ENCODE assay signal across 15 mouse cellular contexts in the genomic region with DNA sequence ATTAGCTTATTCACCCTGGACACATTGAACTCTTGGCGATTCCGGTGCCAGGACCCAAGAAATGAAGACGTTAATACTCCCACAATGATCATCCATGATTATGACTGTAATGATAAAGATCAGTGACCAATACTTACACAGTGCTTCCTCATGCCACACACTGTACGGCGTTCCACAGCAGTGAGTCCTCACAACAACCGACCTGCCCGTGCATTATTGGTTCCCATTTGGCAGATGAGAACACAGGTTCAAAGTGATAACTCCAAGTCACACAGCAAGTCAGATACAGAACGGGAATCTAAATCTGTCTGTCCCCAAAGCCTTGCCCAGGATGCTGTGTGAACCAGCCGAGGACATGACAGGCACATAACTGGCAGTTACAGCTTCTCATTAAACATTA.
"Had no signal": no experiment of that assay in that cellular context is flagged by ENCODE, and none has a peak within 500 bp of the region (broad histone marks: within the 10 kb centered on the region; RNA-seq: fewer than 3 reads in every experiment).

No protein-coding gene starts in this region.

- H3K4me2 ChIP-seq: lung, embryonic 14.5 days; midbrain, embryonic 11.5 days; midbrain, embryonic 13.5 days; midbrain, embryonic 15.5 days; neural tube, embryonic 12.5 days had no signal

- ATAC-seq: midbrain, embryonic 13.5 days; midbrain, embryonic 15.5 days had no signal

- H3K4me3 ChIP-seq: megakaryocyte, embryonic 14.5 days; midbrain, embryonic 13.5 days; midbrain, embryonic 15.5 days; neural tube, embryonic 12.5 days had no signal

- H3K27ac ChIP-seq: macrophage; midbrain, embryonic 13.5 days; midbrain, embryonic 15.5 days; neural tube, embryonic 12.5 days had no signal

- H3K27me3 ChIP-seq: megakaryocyte, embryonic 14.5 days; midbrain, embryonic 13.5 days; midbrain, embryonic 15.5 days; neural tube, embryonic 12.5 days had no signal

- DNase-seq: lung, adult 18-20 months; lung, embryonic 14.5 days; lung, postnatal 14 days; lung, postnatal 36 days; right cerebral cortex, postnatal 14 days; spleen, adult 18-20 months; thymus, adult 2 months; thymus, postnatal 25 days; thymus, postnatal 4 days had no signal

- H3K4me1 ChIP-seq: midbrain, embryonic 13.5 days; midbrain, embryonic 15.5 days; neural tube, embryonic 12.5 days had no signal

- H3K9me3 ChIP-seq: megakaryocyte, embryonic 14.5 days; midbrain, embryonic 13.5 days; midbrain, embryonic 15.5 days; neural tube, embryonic 12.5 days had no signal

- H3K9ac ChIP-seq: lung, embryonic 14.5 days; midbrain, embryonic 13.5 days; midbrain, embryonic 15.5 days; neural tube, embryonic 12.5 days had no signal

- H3K36me3 ChIP-seq: midbrain, embryonic 15.5 days had no signal
